Mouse (Mus musculus): Measurements from ENCODE around the gene Pnmt.
A peak's percentile ranks its signal among the peaks of the same experiment; 100 is the strongest.

The Pnmt gene

DNA sequence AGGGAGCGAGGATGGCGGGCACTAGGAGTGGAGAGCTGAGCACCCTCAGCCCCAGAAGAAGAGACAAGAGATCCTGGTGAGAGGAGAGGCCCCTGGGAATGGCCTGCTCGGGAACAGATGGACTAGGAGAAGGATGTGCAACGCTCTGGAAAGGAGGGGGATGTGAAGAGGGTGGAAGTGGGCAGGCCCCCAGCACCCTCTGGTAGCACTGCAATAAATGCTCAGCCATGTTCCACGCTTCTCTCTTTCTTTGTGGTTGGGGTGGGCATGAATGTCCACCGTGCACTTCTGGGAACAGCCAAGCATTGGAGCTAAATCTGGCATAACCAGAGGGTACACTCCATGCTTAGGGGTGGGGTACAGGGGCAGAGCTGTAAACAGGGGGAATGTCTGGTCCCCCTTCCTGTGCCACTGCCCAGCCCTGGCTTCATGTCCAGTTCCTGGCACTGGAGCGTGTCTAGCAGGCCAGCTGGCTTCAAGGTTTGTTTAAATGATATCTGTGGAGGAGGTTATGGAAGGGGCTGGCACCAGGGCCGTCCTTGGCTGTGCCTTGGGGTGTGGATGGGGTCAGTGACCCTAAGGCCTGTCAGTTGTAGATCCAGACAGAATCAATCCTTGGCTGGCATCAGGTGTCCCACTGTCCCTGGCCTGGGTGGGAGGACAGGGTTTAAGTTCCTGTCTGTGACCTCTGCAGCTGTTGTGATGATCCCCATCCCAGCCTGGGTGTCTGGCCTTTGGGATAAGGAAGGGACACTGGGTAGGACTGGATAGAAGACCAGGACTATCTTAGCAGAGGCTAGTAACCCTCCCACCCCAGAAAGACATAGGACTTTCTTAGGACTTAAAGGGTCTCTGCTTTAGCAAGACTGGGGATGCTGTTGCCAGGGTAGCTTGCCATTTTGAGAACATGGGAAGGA is 1.3 kb upstream of the Pnmt start:
- no peak for DNase-seq

DNA sequence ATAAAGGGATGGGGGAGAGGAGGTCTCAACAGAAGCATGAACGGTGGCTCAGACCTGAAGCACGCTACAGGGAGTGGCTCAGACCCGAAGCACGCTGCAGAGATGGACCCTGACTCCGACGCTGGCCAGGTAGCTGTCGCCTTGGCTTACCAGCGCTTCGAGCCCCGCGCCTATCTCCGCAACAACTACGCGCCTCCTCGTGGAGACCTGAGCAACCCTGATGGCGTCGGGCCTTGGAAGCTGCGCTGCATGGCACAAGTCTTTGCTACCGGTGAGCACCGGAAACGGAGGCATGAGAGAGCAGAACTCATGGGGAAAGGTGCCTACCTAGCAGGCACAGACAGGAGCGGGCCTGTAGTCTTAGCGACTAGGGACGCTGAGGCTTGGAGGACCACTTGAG is 346 bp downstream of the Pnmt start:
- DNase-seq, result no peak

DNA sequence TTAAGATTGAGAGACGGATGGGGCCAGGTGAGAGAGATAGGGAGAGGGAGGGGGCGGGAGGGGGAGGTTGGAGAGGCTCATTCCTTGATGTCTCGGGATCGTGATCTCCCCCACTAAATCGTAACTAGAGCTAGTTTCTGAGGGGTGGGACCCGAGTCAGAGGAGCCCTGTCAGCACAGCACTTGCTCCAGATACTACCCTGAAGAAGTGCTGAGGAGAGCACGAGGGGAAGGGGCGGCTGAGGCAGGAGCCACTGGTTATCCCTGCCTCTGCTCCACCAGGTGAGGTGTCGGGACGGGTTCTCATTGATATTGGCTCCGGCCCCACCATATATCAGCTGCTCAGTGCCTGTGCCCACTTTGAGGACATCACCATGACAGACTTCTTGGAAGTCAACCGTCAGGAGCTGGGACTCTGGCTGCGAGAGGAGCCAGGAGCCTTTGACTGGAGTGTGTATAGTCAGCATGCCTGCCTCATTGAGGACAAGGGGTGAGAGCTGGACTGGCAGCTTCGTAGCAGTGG is 867 bp downstream of the Pnmt start:
- no peak for DNase-seq

DNA sequence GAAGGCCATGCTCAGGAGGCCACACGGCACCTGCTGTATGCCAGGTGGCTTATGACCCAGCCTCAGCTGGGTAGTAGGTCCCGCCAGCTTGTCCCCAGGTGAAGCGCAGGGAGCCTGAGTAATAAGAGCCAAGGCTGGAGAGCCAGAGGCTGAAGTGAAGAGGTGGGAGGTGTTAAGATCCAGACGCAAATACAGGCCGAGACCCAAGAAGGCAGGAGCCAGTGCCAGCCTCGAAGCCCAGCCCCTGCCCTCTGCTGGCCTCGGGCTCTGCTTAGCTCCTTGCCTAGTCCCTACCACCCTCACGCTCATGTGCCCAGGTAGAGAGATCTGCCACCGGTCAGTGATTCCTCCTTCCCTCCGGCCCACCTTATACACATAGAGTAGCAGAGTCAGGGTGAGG is 2.0 kb downstream of the Pnmt start:
- no peak for DNase-seq

DNA sequence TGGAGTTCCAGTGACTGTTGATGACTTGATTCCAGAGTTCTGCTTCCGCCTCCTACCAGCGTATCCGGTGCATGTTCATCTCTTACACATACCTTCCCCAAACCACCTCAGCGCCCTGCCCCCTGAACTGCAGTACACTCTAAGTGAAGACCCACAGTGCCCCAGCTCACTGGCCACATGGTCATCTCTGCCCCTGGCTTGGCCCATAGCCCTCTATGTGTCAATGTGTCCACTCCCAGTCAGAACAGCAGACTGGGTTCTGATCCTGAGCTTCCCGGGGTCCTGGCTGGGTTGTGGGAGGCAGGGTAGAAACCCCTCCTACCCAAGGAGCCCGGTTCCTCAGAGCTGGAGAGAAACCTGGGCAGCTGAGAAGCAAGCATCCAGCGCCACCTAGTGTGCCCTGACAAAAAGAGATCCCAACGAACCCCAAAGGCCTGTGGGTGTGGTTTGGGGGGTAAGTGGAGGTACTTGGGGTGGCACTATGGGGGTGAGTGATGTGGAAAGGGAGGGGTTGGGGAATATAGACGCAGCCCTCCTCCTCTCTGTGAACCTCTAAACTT is 3.1 kb downstream of the Pnmt start:
- no peak for DNase-seq

DNA sequence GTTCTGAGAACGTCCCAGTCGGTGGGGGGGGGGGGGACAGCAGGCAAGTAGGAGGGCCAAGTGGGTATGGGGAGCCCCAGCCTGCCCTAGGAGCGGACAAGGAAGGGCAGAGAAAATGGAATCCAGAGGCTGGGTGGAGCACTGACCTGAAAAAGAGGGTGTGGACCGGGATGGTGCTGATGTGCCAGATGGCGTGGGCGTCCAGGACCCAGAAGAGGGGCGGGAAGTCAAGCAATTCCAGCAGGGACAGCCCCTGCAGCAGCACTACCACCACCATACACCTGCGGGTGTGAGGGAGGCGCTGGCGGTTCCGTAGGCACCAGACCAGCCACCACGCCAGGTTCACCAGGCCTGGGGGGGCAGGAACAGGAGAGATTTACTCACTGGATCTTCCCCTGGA is 3.9 kb downstream of the Pnmt start:
- DNase-seq, result no peak

DNA sequence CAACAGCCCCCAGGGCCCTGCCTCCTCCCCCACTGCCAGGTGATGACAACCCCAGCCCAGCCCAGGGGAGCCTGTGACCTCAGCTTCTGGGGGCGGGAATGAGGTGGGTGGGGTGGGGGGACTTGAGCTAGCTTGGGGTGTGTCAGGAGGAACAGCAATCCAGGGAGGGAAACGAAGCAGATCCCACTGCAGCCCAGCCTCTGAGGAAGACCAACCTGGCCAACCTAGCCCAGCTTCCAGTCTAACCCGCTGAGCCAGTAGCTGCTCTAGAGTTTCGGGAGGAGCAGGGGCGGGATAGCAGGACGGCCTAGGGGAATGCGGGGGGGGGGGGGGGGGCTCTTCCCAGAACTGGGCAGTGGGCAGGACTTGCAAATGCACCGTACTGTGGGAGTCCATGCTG is 5.8 kb downstream of the Pnmt start:
- DNase-seq, result no peak

DNA sequence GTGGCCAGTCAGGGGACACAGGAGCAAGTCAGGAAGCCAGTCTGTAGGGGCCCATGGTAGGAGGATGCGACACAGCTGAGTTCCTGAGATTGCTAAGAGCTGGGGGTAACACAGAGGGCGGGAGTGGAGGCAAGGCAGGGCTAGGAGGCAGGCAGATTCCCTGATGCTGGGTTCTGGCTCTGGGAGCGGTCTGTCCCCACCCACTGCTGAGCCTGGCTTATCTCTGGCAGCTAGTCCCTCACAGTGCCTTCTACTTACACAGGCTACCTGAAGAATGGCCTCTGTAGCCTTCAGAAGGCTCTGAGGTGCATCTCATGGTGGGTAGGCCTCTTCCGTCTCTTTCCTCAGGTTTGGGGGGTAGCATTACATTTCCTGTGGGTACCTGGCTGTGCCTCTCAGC is 6.4 kb downstream of the Pnmt start:
- DNase-seq, result no peak

DNA sequence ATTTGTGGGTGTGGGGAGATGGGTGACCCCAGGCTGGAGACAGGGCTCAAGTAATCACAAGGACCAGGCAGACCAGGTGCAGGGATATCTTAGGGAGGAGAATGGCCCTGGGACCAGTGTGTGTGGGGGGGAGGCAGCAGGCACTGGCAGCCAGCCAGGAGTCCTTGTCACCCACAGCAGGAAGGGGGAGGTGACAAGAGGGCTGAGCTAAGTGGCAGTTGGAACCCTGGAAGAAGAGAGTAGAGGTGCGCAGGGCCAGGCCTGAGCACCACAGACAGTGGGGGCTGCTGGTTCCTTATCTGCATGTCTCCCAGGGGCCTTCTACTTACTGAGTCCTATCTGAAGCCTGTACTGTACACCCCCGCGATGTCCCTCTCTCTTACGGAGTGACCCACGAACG is 7.1 kb downstream of the Pnmt start:
- no peak for DNase-seq

DNA sequence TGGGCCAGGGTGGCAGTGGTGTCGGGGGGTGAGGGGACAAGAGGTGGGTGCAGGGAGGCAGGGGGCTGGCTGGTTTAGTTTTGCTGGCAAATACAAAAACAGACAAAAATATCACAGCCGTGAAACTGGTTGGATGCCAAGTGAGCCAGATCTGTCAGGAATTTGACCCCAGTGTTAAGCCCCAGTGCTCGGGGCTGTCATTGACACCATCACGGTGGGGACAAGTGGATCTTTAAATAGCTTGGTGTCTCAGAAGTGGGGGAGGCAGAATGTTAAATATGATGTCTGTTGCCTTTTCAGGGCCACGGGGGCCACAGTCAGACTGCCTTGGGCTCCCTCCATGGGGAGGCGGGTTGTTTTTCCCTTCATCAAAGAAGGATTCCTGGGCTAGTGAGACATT is 8.1 kb downstream of the Pnmt start:
- no peak for DNase-seq

DNA sequence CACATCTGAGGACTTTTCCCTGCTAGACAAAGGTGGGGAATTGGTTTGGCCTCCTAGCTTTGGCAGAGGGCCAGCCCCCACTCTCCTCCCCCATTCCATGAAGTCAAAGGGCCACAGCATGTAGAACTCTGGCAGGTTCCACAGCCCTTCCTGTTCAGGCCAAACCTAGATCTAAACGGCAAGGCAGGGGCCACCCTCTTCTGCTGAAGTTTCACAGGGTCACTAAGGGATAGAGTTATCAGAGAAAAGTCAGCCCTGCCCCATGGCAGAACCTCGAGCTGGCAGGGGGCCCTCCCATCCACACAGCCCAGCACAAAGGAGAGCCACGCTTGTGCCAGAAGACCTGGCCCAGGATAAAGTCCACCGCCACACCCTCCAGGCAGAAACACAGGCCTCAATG is 8.8 kb downstream of the Pnmt start:
- DNase-seq, result no peak

DNA sequence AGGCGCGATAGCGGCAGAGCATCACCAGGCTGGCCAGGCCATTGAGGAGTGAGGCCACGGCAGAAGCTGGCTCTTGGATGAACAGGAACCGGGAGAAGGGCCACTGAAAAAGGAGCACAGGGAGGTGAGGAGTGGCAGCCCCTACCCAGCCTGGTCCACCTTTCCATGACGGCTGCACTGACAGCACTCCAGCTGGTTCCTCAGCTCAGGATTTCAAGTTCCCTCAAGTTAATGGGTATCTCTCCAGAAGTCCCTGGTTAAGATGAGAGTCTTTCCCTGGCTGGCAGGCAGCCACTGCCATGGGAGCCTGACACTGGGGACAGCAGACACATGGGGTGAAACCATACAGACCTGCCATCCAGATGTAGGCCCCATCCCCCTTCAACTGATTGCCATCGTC is 11.7 kb downstream of the Pnmt start:
- DNase-seq, result no peak

DNA sequence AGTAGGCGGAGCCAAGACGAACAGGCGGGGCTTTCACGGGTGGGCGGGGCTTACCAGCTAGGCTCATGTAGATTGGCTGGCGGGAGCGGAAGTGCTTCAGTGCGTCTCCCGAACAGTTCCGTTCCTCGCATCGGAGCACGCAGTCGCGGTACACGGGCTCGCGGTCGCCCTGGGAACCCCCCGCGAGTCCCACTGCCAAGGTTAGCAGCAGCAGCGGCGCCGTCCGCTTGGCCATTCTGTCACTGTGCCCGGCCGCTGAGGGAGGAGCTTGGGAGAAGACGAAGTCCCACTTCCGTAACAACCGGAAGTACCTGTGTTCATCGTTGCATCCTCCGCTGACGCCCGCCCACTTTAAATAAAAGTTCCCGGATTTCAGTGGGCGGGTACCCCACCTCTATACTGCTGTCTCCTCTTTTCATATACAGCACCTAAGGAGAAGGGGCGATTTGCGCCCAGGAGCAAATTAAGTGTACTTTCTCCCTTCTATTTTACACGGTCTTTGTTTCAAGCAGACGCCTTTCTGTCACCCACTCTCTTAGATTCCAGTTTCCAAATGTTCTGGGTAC is 14.0 kb downstream of the Pnmt start, which contains the start of gene Pgap3:
Gene Pgap3 (minus strand): TSS at position 330 of the 566 bp plus-strand sequence.
- peak; percentile 94 for DNase-seq

DNA sequence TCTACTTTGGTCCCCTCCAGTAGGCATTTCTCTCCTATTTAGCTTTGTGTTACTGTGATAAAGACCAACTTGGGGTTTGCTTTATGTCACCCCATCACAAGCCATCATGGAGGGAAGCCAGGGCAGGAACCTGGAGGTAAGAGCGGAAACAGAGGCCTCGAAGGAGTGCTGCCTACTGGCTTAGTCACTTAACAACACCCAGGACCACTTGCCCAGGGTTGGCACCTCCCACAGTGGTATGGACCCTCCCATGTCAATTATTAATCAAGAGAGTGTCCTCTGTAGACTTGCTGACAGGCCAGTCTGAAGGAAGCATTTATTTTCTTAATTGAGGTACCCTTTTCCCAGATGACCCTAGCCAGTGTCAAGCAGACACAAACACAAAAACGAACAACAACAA is 14.6 kb downstream of the Pnmt start:
- no peak for DNase-seq

DNA sequence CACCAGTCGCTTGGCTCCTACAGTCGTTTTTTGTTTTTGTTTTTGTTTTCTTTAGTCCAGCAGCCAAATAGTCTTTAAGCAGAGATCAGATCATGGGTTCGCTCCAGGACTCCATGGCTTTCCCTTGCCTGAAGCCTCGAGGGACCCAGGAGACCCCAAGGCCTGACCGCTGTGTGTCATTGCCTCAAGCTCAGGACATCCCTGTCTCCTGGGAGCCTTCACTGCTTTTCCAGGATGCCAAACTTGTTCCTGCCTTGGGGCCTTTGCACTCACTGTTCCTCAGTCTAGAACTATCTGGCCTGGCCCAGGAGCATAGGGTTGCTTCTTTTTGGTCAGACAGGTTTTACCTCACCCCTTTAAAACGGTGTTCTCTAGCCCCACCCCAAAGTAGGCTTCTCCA is 20.4 kb downstream of the Pnmt start:
- DNase-seq, result no peak

DNA sequence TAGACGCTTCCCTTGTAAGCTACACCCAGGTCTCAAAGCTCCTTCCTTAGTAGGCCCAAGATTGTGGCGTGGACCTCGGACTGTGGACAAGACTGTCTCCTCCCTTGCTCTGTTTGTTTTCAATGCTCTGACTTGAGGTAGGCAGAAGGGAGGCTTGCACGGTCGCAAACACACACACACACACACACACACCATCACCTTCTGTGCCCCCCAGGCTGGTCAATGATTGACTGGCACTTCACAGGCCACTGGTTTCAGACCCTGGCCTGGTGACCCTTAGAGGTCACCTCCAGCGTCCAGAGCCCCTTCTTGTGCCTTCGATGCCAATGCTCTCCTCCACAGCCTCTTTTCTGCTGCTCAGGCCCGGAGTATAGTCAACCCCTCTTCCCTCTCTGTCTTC is 22.6 kb downstream of the Pnmt start:
- DNase-seq, result no peak

DNA sequence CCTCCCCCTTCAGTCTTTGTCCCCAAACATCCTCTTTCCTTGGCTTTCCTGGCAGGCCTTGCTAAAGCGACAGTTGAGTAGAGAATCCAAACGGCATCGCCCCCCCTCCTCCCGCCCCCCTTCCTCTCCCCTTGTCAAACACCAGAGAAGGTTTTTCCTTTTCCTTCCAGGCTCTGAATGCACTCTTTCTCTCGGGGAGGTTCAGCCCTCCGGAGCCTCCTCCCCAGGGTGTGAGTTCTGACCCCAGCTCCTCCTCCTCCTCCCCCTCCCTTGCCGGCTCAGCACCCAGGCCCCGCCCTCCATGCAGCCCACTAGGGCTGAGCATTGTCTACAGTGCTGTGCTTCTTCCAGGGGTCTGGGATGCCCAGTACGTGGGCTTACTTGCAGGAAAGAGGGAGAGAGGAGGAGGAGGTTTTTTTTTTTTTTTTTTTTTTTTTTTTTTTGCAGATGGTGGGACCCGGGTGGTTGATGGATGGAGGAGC is 23.1 kb downstream of the Pnmt start:
- no peak for DNase-seq

DNA sequence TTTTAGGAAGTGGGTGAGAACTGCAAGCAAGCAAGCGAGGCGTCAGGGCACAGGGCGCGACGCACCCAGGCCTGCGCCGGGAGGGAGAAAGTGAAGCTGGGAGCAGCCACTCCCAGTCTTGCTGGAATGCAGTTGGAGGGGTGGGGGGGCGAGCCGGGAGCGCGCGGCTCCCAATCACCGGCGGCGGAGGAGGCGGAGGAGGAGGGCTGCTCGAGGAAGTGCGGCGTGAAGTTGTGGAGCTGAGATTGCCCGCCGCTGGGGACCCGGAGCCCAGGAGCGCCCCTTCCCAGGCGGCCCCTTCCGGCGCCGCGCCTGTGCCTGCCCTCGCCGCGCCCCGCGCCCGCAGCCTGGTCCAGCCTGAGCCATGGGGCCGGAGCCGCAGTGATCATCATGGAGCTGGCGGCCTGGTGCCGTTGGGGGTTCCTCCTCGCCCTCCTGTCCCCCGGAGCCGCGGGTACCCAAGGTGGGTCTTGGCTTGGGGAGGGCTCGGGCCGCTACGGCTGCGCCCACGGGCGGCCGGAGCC is 26.1 kb downstream of the Pnmt start, which contains the start of gene Erbb2:
Gene Erbb2 (plus strand): TSS at position 198 of the 524 bp plus-strand sequence.
- no peak for DNase-seq

DNA sequence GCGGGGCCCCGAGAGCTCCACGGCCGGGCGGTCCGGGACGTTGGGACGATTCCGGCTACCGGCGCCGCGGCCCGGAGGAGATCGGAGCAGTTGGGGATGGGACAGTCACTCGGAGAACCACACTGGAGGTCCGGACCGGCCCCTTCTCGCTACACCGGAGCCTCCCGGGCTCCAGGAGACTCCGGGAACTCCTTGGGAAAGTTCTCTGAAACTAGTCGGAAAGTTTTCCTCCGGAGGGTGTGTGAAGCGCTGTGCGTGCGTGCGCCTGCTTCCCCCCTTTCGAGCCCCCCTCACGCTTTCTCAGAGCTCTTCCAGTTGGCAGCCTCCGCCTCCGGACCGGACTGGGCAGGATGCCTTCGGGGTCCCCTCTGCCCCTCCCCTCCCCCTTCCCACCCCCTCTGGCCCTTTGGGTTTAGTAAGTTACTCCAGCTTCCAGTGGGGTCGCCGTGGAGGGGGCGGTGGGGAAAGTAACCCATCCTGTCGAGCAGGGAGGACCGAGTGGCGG is 26.6 kb downstream of the Pnmt start:
- DNase-seq, result no peak

DNA sequence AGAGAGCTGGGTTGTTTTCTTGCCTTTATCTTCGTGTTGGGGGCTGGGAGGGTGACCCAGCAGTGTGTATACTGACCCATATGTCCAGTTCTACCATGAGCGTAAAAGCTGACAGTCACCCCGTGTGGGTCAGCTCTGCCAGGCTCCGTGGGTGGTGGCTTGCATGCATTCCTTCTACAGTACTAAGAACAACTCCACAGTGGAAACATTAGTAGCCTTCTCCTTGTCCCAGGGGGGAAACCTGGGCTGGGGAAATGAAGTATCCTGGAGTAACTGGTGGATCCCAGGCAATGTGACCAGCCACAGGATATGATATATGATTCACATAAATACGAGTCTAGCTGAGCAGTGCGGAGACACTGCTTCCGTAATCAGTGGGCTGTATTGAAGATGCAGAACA is 27.5 kb downstream of the Pnmt start:
- no peak for DNase-seq

DNA sequence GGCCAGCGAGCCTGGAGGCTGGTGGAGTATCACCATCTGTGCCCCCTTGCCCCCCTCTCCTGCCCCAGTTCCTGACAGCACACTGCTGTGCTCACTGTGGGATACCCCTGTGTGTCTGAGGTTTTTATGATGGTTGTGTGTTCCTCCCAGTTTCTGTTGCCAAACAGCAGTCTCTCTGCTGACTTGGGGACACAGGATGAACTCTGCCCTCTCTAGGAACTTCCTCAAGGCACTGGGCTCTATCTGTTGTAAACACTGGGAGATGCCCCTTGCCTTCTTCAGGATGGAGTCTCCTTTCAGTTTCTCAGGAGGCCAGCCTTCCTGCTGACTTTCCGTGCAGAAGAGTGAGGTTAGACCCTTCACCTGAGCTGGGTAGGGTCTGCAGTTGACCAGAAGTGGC is 27.9 kb downstream of the Pnmt start:
- DNase-seq, result no peak

DNA sequence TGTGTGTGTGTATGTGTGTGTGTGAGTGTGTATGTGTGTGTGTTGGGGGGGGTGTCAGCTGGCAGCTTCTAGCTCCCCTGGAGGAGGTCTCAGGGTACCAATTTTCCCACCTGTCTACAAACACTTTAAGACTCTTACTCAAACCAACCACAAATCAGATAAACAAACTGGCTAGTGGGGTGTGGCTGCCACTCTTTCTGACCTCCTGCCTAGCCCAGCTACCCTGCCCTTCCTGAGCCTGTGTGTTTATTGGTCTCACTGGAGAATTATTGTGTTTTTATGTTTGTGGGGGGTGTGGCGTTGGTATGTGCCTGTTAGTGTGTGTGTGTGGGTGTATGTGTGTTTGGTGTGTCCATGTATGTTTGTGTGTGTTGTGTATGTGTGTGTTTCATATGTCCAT is 30.8 kb downstream of the Pnmt start:
- DNase-seq, result no peak

DNA sequence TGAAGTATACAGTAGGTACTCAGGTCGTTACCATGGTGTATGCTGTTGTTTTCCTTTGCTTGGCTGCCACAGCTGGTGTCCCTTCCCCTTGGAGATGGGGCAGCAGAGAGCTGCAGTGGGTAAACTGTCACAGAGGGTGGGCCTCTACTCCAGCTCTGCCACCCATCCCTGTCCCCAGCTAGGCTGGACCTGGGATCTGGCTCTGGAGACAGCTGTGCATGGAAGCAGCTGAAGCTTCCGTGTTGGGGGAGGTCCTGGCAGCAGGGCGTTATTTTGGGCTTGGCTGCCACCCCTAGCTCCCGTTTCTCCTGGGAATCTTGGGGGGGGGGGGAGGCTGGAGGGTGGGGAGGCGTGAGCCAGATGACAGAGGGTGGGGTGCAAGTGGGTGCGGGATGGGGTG is 32.0 kb downstream of the Pnmt start:
- no peak for DNase-seq
